Mouse (Mus musculus): ENCODE data around the gene Xylt1.

DNA sequence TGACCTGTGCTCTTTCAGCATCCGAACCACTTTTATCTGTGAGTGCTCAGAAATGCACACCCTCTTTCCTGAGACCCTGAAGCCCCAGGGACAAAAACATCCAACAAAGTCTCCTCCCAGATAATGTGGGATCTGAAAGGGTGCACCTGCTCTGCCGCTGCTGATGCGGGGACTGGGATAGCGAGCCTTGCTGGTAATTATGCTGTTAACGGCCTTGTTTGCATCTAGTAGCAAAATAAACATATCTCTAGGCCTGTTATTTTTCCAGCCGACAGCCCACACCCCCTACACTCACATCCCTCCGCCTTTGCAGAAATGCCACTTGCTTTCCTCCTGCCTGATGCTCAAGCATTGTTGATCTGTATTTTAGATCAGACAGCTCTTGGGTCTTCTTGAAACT is 219.7 kb downstream of the Xylt1 start:
- TF ChIP-seq POLR2A (IDR thresholded peaks at IDR 0.05; ENCODE audit: control insufficient read depth in 1 of 2, insufficient read depth in 1 of 2, low read depth in 1 of 2, low read length in 2 of 2, poor library complexity in 1 of 2) (no peak), USF2 (IDR thresholded peaks at IDR 0.05; ENCODE audit: borderline replicate concordance in 1 of 2, insufficient read depth in 1 of 2, low read depth in 1 of 2, low read length in 2 of 2) (no peak), MAX (IDR thresholded peaks at IDR 0.05; ENCODE audit: low read length) (no peak), E2F4 (IDR thresholded peaks at IDR 0.05; ENCODE audit: borderline replicate concordance, low read depth, low read length) (no peak), CTCF (IDR thresholded peaks at IDR 0.05 in 2 of 3, conservative IDR thresholded peaks at IDR 0.05 in 1 of 3; ENCODE audit: control insufficient read depth in 1 of 3, insufficient read depth in 1 of 3, low read depth in 2 of 3, low read length in 3 of 3, poor library complexity in 1 of 3, severe bottlenecking in 1 of 3) (no peak), HCFC1 (IDR thresholded peaks at IDR 0.05; ENCODE audit: low read depth, low read length) (no peak), GATA1 (IDR thresholded peaks at IDR 0.05; ENCODE audit: low read depth, low read length) (no peak), MYC (IDR thresholded peaks at IDR 0.05; ENCODE audit: low read depth, low read length) (no peak)

All from MEL (cell line).